Mouse (Mus musculus) right cerebral cortex, postnatal 14 days (tissue): Measurements from ENCODE around the gene Brd2.
"Not testable (repeated sequence)": the region's sequence is repeated elsewhere in the genome, so short reads cannot be mapped to it uniquely, and the experiment has no call there.

ENCODE experiments used
- DNase-seq: peaks from one replicate; pipeline ENCODE4 v3.0.0; 2022

Gene Brd2

DNA sequence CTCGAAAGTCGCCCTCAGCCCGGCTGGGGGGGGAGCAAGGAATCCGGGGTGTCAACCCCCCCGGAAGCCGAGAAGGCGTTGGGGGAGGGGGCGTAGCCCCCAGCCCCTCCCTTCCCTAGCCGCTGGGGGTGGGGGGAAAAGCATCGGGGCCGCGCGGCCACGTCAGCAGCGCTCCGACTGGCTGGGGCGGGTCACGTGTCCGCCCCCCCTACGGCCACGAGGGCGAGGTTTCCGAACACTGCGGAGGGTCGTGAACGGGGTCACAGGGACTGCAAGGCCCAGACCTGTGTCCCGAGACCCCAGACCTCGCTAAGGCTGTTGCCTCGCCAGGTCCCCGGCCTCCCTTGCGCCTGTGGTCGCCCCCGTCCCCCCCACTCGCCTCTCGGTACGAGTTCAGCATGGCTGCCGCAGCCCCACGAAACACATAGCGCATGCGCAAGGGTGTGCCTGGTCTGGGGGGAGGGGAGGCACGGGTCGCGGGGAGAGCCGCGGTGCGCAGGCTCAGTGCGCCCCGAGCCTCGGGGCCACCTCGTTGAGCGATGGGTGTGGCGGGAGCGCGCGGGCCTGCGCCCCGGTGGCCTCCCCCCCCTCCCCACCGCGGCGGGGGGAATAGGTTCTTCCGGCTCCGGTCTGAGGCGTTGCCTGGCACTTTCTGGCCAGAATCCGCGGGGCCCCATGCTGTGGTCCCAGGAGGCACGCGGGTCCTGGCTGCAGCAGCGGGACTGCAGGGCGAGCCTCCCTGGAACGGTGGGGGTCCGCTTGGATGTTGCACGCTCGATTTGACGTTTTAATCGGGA is at the start of gene Brd2:
Gene Brd2, minus strand, starts transcription at position 447 of the 797 bp plus-strand sequence.
- peak; percentile 97 for DNase-seq

- peak; percentile 81 for DNase-seq
Observed at GRCm38 (mm10) chr17:34170877-34171498, 48.6 kb upstream of the Brd2 start.

DNA sequence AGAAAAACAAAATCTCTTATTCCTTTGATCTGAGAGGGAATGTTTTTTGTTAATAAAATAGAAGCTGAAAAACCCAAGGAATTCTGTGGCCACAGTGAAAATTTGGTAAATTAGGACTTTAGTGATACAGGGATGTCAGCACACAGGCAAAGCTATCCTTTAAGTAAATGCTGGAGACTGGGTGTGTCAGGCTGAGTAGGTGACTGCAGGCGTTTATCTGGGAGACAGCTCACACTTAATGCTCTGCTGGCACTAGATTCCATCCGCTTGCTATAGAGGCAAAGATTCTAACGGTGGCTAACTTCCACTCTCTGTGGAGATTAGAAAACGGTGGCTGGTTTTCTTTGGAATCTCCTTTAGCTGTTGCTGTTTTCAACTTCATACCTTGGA is 48.0 kb upstream of the Brd2 start:
- DNase-seq = no peak

DNA sequence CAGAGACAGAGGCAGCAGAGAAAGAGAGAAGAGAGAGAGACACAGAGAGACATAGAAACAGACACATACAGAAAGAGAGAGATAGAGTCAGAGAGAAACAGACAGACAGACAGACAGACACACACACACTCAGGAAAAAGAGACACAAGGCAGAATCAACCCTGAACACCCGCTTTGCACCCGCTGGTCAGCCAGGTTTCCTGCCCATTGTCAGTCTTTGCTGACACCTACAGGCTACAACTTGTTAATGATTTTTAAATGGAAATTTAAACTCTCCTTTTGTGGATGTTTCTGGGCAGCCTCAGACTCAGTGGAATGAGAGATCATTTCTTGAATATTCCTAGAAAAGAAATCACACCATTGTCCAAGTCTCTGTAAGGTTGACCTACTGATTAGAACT is 46.8 kb upstream of the Brd2 start:
- DNase-seq = peak; percentile 24

GRCm38 (mm10) chr17:34165033-34165730 is 42.7 kb upstream of the Brd2 start:
- no peak for DNase-seq

DNA sequence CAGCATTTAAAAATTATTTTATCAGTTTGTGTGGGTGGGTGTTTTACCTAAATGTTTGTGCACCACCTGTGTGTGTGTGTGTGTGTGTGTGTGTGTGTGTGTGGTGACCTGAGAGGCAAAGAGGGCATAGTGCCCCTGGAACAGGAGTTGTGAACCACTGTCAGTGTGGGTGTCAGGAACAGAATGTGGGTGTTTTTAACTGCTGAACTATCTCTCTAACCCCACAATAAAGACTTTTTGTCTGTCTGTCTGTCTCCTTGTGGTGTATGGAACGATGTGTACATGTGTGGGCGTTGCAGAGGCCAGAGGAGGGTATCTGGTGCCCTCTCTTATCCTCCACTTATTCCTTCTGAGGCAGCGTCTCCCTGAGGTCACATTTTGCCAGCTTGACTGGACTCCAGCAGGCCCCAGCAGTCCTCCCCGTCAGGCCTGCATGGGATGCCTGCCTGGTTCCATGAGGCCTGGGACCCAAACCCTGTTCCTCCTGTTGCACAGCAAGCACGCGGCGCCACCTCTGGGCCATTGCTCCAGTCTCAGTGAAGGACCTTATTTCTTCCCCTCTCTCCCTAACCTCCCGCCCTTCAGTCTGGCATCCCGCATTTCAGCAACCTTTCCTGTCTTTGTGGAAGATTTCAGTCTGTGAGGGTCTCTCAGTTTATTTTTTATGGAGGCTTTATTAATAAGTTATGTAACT is 41.9 kb upstream of the Brd2 start:
- DNase-seq = peak; percentile 16

DNA sequence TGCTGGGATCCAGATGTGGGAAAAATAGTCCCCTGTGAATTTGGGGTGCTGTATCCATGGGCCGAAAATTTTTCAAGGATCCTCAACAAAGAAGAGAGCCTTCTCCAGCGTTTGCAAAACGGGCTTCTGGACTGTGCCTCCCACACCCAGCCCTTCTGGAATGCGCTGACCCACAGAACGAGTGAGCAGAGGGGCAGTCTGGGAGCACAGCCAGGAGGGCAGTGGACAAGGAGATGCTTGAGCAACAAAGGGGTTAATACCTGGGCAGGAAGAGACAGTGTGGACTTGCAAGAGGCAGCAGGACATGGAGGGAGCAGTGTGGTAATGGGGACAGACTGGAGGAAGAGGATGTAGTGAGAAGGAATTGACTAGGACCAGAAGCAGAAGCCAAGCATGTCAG is 33.1 kb upstream of the Brd2 start:
- DNase-seq = no peak

- no peak for DNase-seq
Observed at GRCm38 (mm10) chr17:34152923-34153322, 30.5 kb upstream of the Brd2 start, which contains the start of gene H2-DMb1. Gene H2-DMb1 (plus strand): TSS chr17:34153072.

- no peak for DNase-seq
Observed at GRCm38 (mm10) chr17:34144960-34145371, 22.5 kb upstream of the Brd2 start.

DNA sequence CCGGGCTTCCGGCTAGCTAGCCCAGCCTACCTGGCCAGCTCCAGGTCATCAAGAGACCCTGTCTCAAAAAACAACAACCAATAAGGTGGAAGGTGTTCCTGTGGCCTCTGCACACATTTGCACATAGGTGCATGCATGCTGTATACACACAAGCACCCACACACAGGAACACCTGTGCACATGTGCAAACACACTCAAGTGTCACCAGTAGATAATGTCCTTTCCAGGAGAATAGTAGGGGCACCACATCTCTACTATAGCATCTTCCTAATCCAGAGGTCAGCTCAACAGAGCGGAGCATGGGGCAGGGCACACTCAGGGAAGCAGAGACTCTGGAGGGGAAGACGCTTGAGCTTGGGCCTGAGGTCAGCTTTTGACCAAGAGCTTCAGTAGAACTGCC is 21.8 kb upstream of the Brd2 start:
- not testable (repeated sequence) for DNase-seq

- DNase-seq = no peak
Observed at GRCm38 (mm10) chr17:34143461-34143860, 21.0 kb upstream of the Brd2 start.

DNA sequence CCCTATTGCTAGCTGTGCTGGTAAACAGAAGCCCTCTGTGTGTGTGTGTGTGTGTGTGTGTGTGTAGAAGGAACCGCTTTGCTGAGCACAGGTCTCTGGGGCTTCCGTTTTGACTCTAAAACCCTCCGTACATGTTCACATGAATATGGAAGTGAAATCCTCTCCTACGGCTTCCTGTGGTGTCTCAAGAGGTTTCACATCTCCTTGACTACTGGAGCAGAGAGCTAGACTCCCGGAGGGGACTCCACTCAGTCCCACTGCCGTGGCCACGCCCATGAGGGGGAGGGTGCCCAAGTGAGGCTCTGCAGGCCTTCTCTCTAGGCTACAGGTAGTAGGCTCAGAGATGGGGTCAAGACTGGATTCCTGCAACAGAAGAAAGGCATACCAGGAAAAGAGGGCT is 20.6 kb upstream of the Brd2 start, which contains the start of gene H2-DMb2:
Gene H2-DMb2, plus strand, starts transcription at position 275 of the 400 bp plus-strand sequence.
- no peak for DNase-seq

DNA sequence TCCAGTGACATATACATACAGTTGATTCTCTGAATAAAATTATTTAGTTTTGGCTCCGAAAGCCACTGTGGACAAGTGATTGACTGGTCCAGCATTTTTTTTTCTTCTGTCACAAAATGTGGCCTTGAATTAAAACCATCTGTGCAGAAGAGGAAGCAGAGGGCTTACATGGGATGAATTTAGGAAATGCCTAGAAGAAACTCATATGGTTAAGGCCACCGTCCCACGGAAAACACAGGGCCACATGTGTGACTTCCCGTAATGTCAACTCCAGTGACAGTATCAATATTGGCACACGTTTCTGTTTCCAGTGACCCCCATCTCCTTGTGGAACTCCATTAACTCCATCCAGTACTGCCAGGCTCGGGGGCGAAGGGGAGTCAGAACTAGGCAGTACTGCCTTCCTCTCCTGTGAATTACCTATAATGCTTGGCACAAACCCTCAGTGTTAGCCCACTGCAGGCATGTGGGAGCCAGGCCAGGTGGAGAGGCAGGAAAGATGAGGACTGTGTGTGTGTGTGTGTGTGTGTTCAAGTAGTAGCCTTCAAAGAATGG is 20.1 kb upstream of the Brd2 start:
- DNase-seq = no peak

GRCm38 (mm10) chr17:34141448-34141847 is 19.0 kb upstream of the Brd2 start:
- DNase-seq = no peak

GRCm38 (mm10) chr17:34140240-34140639 is 17.8 kb upstream of the Brd2 start:
- DNase-seq = no peak

GRCm38 (mm10) chr17:34139416-34139815 is 17.0 kb upstream of the Brd2 start:
- no peak for DNase-seq

- DNase-seq = no peak
Observed at GRCm38 (mm10) chr17:34138655-34139054, 16.2 kb upstream of the Brd2 start.

- DNase-seq = no peak
Observed at GRCm38 (mm10) chr17:34137601-34138000, 15.2 kb upstream of the Brd2 start.

DNA sequence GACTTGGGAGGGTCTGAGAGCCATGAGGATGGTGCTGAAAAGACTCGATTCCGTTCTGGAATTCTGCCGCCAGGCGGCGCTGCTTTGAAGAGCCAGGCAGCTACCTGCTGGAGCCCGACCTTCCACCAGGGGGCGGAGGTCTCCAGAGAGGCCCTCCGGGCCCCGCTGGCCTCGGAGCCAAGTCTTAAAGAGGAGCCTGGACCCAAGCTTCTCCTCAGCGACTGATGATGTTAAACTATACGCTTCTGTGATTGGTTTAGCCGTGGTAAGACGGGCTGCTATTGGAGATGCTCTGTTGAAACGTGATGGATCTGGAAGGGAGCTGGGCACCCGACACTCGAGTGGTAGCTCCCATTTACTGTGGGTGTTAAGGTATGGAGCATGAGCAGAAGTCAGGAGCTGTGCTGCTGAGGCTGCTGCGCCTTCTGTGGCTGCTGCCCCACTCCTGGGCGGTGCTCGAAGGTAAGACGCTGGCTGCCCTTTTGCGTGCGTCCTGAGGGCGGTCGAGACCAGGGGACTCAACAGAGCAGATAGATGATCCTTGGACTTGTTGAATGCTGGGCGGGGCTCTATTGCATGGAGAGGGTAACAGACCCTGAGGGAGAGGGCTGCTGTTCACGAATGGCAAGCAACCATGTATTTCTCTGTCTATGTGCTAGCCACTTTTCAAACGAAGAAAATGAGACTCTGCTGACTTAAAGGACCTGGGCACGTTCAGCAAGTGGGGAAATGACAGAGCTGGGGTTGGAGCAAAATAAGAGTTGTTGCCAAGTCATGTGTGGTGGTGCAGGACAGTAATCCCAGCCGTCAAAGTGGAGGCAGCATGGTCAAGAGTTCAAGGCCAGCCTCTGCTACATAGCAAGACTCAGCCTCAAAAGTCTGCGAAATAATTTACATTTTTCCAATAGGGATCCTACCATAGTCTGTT is 13.1 kb upstream of the Brd2 start:
- DNase-seq = peak; percentile 98

DNA sequence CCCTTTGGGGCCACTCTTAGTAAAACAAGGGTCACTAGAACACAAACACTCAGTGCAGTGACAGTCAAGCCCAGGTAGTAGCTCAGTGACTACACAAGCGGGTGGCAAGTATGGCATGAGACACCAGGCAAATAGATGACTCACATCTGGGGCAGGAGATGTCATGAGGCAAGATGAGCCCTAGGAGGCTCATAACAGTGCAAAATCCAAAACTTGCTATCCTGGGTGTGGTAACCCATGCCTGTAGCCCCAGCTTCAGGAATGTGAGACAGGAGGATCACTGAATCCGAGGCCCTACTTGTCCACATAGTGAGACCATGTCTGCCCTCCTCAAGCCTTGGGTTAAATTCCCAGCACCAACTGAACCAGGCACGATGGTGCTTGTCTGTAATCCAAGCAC is 12.0 kb upstream of the Brd2 start:
- no peak for DNase-seq

- no peak for DNase-seq
Observed at GRCm38 (mm10) chr17:34133289-34133688, 10.9 kb upstream of the Brd2 start.

- no peak for DNase-seq
Observed at GRCm38 (mm10) chr17:34131911-34132310, 9.5 kb upstream of the Brd2 start.
